Mouse (Mus musculus): ENCODE measurements around the gene Calcrl.

Gene Calcrl

GRCm38 (mm10) chr2:84425138-84425537 lies at the start of gene Calcrl:
Gene Calcrl, minus strand, starts transcription at chr2:84425411.
- DNase-seq (ENCODE audit: low spot score in 2 of 2) = peak; percentile 9 to 42

GRCm38 (mm10) chr2:84474651-84475050 lies 49.4 kb upstream of the Calcrl start:
- no peak for DNase-seq (ENCODE audit: low spot score in 2 of 2)

GRCm38 (mm10) chr2:84473941-84474530 lies 48.8 kb upstream of the Calcrl start:
- no peak for DNase-seq (ENCODE audit: low spot score in 2 of 2)

GRCm38 (mm10) chr2:84467391-84467790 lies 42.2 kb upstream of the Calcrl start:
- no peak for DNase-seq (ENCODE audit: low spot score in 2 of 2)

GRCm38 (mm10) chr2:84464956-84465355 lies 39.7 kb upstream of the Calcrl start:
- DNase-seq (ENCODE audit: low spot score in 2 of 2) = no peak

- peak in 1 of 2 experiments; percentile 22 for DNase-seq (ENCODE audit: low spot score in 2 of 2)
These were observed 37.2 kb upstream of the Calcrl start for GRCm38 (mm10) chr2:84462411-84462810.

- no peak for DNase-seq (ENCODE audit: low spot score in 2 of 2)
These were observed 34.5 kb upstream of the Calcrl start for GRCm38 (mm10) chr2:84459651-84460177.

GRCm38 (mm10) chr2:84457221-84457620 lies 32.0 kb upstream of the Calcrl start:
- no peak for DNase-seq (ENCODE audit: low spot score in 2 of 2)

GRCm38 (mm10) chr2:84455236-84455799 lies 30.1 kb upstream of the Calcrl start:
- DNase-seq (ENCODE audit: low spot score in 2 of 2) = peak; percentile 28 to 67

GRCm38 (mm10) chr2:84454551-84455235 lies 29.5 kb upstream of the Calcrl start:
- no peak for DNase-seq (ENCODE audit: low spot score in 2 of 2)

GRCm38 (mm10) chr2:84454051-84454450 lies 28.8 kb upstream of the Calcrl start:
- peak in 1 of 2 experiments; percentile 56 for DNase-seq (ENCODE audit: low spot score in 2 of 2)

GRCm38 (mm10) chr2:84445499-84445898 lies 20.3 kb upstream of the Calcrl start:
- DNase-seq (ENCODE audit: low spot score in 2 of 2) = no peak

GRCm38 (mm10) chr2:84441940-84442339 lies 16.7 kb upstream of the Calcrl start:
- DNase-seq (ENCODE audit: low spot score in 2 of 2) = no peak

GRCm38 (mm10) chr2:84429724-84430123 lies 4.5 kb upstream of the Calcrl start:
- peak in 1 of 2 experiments; percentile 54 for DNase-seq (ENCODE audit: low spot score in 2 of 2)

GRCm38 (mm10) chr2:84428836-84429235 lies 3.6 kb upstream of the Calcrl start:
- no peak for DNase-seq (ENCODE audit: low spot score in 2 of 2)

GRCm38 (mm10) chr2:84426531-84426930 lies 1.3 kb upstream of the Calcrl start:
- DNase-seq (ENCODE audit: low spot score in 2 of 2) = no peak

- no peak for DNase-seq (ENCODE audit: low spot score in 2 of 2)
These were observed 8.7 kb downstream of the Calcrl start for GRCm38 (mm10) chr2:84416501-84416900.

GRCm38 (mm10) chr2:84409796-84410592 lies 15.2 kb downstream of the Calcrl start:
- no peak for DNase-seq (ENCODE audit: low spot score in 2 of 2)

- DNase-seq (ENCODE audit: low spot score in 2 of 2) = no peak
These were observed 20.4 kb downstream of the Calcrl start for GRCm38 (mm10) chr2:84404834-84405233.

GRCm38 (mm10) chr2:84402713-84403112 lies 22.5 kb downstream of the Calcrl start:
- DNase-seq (ENCODE audit: low spot score in 2 of 2) = no peak

- no peak for DNase-seq (ENCODE audit: low spot score in 2 of 2)
These were observed 28.7 kb downstream of the Calcrl start for GRCm38 (mm10) chr2:84396557-84396956.

GRCm38 (mm10) chr2:84393236-84393635 lies 32.0 kb downstream of the Calcrl start:
- no peak for DNase-seq (ENCODE audit: low spot score in 2 of 2)
